Mouse (Mus musculus) mouse embryonic stem cell (cell line): ENCODE results near the gene Camk2n1.

Experiments used
- in situ Hi-C, 2 experiments: fragments of 300-500 bp; cut with MboI; formaldehyde crosslinking; loops; 1 replicate in 1 of 2; 3 replicates in 1 of 2; pipeline ENCODE4 v1.14.3; 2019 to 2020; ENCODE audit warnings: low sequenced_read_pairs in 2 of 2, low pct_unique_long_range_greater_than_20kb in 1 of 2, mixed read lengths in 1 of 2; ENCODE audit not compliant: unreplicated experiment in 1 of 2

Camk2n1 gene

DNA sequence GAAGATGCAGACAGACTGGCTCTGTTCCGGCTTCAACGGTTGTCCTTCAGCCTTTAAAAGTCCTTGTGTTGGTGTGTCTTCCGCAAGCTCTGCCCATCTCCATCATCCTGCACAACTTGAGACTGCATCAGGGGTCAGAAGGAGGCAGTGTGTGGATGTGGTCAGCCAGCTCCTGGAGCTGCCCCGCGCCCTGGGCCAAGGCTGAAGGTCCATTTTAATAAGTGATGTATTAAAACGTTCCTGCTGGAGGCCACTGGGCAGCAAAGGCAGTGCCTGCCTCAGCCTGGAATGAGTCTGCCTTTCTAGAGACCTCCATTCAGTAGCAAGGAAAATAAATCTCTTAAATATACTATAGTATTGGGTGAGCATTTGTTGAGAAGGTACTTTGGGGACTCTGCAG, 5.7 kb downstream of the Camk2n1 start:
- in situ Hi-C loops = no loop called here

DNA sequence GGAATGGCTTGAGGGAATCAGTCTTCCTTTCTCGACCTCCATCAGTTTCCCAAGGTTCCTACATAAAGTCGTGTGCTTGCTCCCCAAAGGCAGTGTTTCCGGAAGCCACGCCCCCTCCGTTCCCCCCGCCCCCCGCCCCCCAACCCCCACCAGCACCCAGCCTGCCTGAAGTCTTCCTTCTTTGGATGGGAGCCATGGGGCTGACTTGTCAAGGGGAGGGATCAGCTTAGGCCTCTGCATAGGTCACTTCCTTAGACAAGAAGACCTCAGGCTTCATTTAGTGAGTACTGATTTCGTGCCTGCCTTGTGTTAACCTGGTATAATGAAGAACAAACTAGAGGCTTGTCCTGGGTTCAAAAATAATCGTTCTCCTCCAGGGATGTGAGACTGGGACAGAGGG, 6.8 kb downstream of the Camk2n1 start:
- in situ Hi-C loops = no loop called here

DNA sequence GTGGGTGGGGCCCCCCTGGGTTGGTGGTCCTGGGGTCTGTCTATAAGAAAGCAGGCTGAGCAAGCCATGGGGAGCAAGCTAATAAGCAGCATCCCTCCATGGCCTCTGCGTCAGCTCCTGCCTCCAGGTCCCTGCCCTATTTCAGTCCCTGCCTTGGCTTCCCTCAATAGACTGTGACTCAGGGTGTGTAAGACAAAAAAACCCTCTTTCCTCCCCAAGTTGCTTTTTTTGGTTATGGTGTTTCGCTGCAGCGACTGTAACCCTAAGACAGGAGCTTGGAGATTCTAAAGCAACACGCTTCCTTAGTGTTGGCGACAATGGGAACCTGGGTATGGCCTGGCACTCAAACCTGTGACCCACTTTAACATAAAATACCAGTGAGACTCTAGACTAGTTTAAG, 7.4 kb downstream of the Camk2n1 start:
- in situ Hi-C loops = no loop called here

DNA sequence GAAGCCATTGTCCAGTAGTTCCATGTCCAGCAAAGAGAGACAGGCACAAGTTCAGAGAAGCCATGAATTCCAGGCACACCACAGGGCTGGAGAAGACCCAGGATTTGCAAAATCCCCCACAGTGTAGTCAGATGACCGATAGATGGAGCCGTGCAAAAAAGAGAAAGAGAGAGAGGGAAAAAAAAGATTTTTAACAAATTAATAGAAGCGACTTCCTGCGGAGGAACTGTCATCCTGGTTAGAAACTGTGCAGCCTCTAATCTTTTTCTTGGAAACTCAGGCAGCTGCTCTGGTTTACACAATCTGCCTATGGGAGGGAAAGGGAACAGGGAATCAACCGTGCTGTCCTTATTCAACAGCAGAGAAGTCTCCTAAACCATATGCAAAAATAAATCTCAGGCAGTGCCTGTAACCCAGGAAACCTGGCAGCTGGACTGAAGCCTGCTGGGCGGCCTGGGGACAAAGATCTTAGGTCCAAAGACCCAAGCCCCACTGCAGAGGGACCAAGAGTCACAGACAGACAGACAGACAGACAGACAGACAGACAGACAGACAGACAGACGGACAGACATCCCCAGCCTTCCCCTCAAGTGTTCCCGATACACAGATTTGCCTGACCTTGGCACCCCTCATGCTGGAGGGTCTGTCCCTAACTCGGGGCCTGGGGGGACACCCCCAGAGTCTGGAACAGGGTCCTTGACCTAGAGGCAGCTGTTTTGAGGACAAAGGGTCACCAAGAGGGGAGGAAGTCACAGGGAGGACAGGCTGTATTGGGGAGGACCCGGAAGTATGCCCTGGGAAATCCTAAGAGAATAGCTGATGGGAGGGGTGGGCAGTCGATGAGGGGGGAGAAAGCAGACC, 9.1 kb downstream of the Camk2n1 start:
- in situ Hi-C loops = no loop called here

DNA sequence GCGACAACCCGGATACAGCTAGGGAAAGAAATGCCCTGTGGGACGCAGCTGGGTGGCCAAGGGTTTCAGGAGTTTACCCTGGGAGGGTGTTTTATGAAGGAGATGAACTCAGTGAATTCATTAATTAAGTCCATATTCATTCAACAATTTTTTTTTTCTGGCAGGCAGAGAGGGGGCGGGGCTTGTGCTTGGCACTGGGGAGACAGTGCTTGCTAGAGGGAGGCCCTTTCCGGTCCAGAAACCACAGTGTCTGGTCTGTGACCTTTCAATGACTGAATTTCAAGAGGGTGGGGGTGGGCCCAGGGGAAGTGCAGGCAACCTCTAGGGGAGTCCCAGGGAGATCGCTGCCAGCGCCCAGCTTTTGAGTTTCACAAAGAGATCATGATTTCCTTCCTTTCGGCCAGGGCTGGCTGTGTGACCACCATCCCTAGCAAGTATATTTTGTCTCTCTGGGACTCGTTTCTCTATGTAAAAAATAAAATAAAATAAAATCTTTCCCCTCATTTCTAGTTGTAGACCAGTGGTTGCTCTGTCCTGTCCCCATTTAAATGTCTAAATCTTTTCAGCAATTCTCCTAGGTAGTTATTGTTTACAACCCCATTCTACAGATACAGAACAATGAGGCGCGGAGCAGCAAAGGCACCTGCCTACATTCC, 9.8 kb downstream of the Camk2n1 start:
- in situ Hi-C loops = no loop called here

DNA sequence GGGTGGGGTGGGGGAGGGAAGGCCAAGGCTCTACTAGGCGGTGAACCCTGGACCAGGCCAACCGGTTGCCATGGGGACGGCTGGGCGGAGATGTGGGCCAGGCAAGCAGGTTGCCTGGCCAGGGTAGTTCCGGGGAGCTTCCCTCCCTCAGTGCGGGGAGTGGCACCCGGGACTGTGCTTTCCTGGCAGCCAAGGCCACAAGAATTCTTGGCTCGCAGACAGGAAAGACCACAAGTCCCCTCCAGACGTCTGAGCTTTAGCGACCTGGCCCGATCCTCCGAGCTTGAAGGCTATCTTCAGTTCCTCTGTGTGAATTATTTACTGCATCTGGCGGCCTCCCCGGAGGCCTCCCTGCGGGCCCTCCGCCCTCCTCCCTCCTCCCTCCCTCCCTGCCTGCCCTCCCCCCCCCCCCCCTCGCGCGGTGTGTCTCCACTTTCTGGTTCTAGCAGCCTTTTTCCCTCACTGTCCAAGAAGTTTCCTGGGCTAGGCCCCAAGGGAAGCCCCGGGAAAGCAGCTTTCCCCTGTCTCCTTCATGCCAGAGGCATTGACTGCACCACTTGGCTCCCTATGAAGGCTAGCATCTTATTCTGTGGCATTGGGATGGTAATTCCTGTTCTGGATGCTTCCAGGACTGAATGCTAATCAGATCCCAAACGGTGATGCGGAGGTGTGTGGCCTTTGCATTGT, 10.7 kb downstream of the Camk2n1 start:
- in situ Hi-C loops = no loop called here

DNA sequence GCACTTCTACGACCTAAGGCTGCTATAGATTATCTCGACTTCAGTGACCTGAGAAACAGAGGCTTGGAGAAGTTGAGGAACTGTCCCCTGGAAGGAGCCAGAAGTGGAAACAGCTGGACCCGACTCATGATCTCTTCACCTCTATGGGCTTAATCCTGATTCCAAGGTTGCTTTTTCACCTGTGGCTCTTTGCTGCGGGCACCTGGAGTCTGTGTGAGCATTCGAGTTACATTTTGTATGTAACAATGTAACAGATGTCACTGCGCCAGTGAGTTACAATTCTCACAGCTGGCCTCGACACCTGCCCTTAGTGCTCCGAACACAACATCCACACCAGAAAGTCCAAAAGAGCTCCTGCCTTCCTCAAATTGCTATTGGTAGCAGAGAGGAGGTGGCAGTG, 11.3 kb downstream of the Camk2n1 start:
- in situ Hi-C loops = no loop called here

DNA sequence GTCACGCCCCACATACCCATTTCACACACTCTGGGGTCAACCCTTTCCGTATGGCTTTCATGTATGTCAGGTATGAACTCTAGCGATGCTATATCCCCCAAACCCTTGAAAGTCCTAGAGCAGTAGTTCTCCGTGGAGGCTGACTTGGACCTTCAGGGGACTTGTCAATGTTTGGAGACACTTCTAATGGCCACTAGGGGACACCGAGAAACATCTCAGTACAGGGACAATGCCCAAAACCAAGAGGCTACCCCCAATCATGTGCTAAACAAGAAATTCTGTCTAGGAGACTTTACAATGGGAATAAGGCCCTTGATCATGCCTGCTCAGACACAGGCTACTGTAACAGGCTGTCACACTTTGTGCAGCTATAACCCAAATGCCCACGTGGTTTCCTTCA, 12.6 kb downstream of the Camk2n1 start:
- in situ Hi-C loops = no loop called here

DNA sequence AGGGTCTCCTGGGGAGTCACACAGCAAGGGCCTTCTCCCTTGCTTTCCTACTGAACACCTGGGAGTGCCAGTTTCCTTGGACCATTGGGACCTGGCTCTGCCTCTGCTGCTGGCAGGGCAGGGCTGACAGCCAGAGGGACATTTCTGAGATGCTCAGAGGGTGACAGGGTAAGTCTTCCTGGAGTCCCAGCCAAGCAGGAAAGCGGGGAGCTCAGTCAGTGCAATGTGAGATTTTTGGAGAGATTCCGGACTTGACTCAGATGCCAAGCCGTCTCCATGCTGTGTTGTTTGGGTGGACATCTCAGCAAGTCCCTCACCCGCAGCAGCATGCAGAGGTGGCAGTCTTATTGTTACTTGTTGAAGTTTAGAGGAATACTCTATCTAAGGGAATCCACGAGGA, 13.3 kb downstream of the Camk2n1 start:
- in situ Hi-C loops = no loop called here

DNA sequence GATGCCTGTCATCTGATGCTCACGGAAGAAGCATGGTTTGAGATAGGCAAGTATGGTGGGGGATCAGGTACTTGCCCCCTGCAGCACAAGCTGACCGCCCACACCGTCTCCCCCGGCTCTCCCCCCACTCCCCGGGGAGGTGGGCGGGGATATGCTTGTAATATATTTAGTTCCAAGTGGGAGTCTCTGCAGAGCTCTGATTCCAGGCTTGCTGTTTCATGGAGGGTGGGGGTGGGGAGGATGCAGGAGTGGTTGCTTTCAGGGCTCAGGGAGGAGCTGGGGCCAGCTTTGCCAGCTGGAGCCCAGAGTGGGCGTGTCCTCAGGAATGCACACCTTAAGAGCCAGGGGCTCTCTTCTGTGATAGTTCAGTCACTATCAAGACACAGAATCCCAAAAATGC, 15.0 kb downstream of the Camk2n1 start:
- in situ Hi-C loops = no loop called here

DNA sequence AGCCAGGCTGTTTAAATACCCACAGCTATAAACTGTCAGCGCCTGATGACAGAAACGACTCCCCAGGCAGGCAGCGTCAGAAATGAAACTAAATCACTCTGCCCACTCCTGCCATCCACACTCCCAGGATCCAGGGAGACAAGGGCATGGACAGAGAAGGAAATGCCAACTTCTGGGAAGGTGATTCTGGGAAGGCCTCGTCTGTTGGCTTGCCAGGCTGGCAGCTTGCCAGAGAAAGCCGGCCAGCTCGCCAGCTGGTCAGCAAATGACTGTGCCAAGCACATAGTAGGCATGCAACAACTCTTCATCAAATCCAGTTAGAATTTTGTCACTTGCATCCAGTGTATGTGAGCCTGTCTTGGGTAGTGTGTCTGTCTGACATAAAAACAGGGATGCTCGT, 17.1 kb downstream of the Camk2n1 start:
- in situ Hi-C loops = no loop called here

DNA sequence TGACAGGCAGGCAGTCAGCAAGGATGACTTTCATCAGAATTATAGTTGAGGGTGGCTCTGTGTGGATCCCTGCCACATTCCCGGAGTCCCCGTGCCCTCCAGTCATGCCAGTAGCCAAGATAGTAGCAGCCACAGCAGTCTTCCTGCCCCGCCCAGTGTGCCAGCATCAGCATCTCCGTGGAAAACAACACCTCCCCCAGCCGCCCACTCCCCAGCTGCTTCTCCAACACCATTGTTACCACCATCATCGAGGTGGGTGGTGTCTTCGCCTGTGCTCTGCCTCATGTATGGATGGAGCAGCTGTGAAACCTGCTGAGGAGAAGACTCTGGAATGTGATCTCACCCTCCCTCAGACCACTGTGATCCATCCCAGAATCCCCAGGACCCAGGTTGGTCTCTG, 25.5 kb downstream of the Camk2n1 start:
- in situ Hi-C loops = no loop called here

DNA sequence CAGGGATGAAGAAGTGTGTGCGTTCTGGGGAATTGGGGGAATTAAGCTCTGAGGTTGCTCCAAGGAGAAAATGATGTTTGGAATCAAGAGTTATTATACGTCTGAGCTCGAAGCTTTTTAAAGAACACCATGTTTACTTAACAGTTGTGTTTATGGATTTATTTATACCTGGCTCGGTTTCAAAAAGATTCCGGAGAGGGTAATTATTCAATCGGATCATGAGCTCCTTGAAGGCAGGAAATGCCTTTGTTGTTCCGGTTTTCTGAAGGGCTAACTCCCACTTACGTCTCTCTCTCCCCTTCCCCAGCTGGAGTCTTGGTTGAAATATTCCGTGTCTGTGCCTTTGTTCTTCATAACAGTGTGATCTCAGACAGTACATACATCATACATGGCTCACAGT, 26.8 kb downstream of the Camk2n1 start:
- in situ Hi-C loops = no loop called here

DNA sequence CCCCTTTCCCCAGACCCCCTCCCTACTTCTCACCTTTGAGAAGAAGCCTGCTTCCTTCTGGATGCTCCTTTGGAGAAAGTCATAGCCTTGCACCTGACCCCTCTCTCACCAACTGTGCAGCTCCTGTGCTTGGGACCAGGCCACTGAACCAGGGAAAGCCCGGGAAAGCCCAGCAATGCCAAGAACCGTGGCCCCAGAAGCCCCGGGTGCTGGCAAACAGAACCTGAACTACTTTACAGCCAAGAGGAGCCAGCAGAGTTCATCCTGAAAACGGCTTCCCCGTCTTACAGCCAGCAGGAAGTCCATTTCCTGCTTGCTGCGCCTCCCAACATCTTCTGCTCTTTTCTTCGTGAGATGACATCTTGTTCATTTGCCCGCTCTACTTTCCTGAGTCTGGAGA, 28.6 kb downstream of the Camk2n1 start:
- in situ Hi-C loops = no loop called here

DNA sequence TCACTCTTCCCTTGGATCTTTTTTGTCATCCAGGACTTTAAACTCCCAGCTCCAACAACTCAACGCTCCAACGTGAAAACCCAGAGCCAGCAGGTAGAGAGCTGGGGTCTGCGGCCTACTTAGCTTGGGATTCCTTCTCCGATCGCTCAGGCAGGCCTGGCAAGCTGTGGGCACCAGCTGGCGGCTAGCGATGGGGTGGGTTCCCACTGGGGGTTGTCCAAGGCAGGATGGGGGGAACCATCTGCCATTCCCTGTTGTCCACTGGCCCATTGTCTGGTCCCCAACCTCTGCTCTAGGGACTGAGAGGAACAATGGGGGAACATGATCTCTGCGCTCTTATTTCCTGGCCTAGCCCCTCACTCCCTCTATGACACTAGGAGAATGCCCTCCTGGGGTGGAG, 34.1 kb downstream of the Camk2n1 start:
- in situ Hi-C loops = no loop called here

DNA sequence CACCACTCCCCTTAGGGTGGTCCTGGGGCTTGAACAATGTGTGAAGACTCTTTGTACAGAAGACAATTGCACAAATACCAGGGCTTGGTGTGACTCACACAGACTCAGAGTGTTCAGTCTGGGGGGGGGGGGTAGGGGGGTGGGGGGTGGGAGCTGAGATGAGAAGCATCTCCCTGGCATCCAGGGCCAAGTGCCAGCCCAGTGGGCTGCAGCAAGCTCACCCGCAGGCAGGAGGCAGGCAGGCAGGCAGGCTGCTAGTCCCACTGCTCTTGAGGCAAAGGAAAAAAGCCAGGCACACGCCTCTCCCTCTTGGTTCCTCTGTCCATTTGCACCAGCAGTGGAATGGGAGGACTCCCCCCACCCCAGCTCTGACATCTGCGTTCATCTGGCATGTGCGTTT, 37.0 kb downstream of the Camk2n1 start:
- in situ Hi-C loops = no loop called here

DNA sequence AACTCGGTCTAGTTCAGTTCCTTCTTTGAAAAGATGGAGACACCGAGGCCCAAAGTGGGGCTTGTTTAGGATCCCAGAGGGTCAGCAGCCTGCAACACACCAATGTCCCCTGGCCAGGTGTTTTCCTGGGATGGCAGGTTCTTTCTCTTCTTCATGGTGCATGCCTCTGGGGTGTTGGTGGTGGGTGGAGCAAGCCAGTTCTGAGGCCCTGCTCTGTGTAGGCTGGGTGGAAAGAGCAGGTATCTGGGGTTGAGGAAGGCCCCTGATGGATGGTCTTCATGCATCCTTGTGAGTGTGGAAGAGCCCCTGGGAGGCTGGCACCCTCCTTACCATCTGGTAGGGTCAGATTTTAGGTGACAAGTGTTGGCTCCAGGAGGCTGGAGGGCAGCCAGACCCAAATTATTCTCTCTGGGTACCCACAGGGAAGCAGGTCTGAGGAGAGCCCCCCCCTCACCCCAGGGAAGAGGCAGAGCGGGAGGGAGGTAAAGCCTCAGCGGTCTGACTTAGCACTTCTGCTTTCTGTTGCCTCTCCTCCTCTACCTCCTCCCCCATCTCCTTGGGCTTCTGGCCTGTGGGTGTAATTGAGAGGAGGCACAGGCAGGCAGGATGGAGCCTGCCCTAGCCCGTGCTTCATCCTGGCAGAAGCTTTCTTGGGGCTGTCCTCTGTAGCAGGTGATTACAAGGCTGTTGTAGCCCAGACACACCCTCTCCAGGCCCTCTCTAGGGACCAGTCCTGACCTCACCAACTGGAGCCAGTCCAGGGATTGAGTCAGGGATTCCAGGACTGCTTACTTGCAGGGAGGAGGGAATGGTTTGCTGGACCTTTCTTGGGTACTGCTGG, 39.3 kb downstream of the Camk2n1 start:
- in situ Hi-C loops = no loop called here

DNA sequence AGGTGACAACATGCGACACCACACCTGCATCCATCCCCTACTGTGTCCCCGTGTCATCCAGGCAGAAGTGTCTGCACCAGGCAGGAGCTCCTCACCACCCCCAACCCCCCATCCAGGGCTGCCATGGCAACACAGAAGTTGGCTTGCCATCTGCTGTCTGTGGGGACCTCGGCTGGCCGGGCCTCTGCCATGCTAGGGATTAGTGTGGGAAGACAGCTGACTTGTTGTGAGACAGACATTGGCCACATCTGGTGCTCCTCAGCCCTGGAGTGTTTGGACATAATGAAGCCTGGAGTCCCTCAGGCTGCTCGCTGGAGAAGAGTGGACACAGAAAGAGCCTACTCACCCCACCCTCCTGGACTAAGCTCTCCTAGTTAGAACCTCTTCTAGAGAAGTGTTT, 40.8 kb downstream of the Camk2n1 start:
- in situ Hi-C loops = no loop called here

DNA sequence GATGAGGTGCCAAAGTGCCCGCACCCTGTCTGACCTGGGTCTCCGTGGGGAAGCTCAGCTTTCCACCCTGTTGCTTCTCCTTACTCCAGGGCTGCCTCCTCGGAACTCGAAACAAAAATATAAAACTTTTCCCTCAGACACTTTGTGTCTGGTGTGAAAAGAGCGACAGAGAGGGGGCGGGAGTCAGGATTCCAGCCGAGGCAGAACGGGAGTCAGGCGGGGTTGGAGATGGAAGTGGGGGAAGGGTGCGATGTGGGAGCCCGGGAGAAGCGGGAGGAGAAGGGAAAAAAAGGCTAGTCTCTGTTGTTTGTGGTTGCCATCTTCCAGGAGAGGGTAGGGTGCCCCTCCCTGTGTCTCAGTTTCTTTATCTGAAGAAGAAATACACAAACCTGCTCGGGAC, 41.7 kb downstream of the Camk2n1 start:
- in situ Hi-C loops = no loop called here
